In genomic region chr13:93143819-93144283, GRCm38 (mm10) we compare ENCODE assay signal across 8 mouse cellular contexts. TPM values are rescaled to one million over a fixed set of nuclear protein-coding genes. Genes with fewer than 3 reads are reported as not detected.
A peak's percentile ranks its signal among the peaks of the same experiment; 100 is the strongest.
DNase-seq lines count a peak whose midpoint lies in the region; ATAC-seq lines count a peak whose summit lies in the region.

No protein-coding gene starts in this region.

- H3K27ac ChIP-seq in forebrain, embryonic 16.5 days (ENCODE audit: low read length): no peak overlapping the region
- H3K27ac ChIP-seq in intestine, embryonic 15.5 days: no peak overlapping the region; the same call in 1 of the 2 replicates
- H3K27ac ChIP-seq in midbrain, embryonic 16.5 days (ENCODE audit: low read length): no peak overlapping the region

- no peaks in the 10 kb centered on the region for H3K36me3 ChIP-seq in forebrain, embryonic 16.5 days (ENCODE audit: control insufficient read depth, insufficient read depth)
- no peaks in the 10 kb centered on the region for H3K36me3 ChIP-seq in intestine, embryonic 15.5 days
- 0 out of 2 replicates have a peak, but pooled peaks cover 1% of the 10 kb centered on the region for H3K36me3 ChIP-seq in midbrain, embryonic 16.5 days (ENCODE audit: control insufficient read depth, insufficient read depth, low read length)

- H3K9ac ChIP-seq in forebrain, embryonic 16.5 days (replicated peaks; ENCODE audit: low read depth, low read length): peak overlapping the region; percentile 59
- peak overlapping the region; percentile 51 for H3K9ac ChIP-seq in intestine, embryonic 15.5 days
- peak overlapping the region; percentile 72 for H3K9ac ChIP-seq in midbrain, embryonic 16.5 days (ENCODE audit: low read depth, low read length)

- peak; percentile 16 for ATAC-seq in CD4-positive, CD25-positive, alpha-beta regulatory T cell, adult 4 months
- ATAC-seq in forebrain, embryonic 16.5 days: peak; percentile 57
- ATAC-seq in intestine, embryonic 15.5 days: peak; percentile 87
- ATAC-seq in midbrain, embryonic 16.5 days: peak; percentile 33

- H3K4me2 ChIP-seq in forebrain, embryonic 16.5 days (ENCODE audit: low read length): peak overlapping the region; percentile 87
- peak overlapping the region; percentile 96 for H3K4me2 ChIP-seq in intestine, embryonic 15.5 days (replicated peaks)
- peak overlapping the region; percentile 98 for H3K4me2 ChIP-seq in midbrain, embryonic 16.5 days (ENCODE audit: low read length)

- no peaks in the 10 kb centered on the region for H3K9me3 ChIP-seq in forebrain, embryonic 16.5 days (ENCODE audit: control insufficient read depth, low read length)
- H3K9me3 ChIP-seq in intestine, embryonic 15.5 days: no peaks in the 10 kb centered on the region
- no peaks in the 10 kb centered on the region for H3K9me3 ChIP-seq in midbrain, embryonic 16.5 days (replicated peaks; ENCODE audit: control insufficient read depth, low read length, poor library complexity, severe bottlenecking)

- H3K4me1 ChIP-seq in forebrain, embryonic 16.5 days (replicated peaks; ENCODE audit: control insufficient read depth, insufficient read depth, low read length): peaks cover 14% of the 10 kb centered on the region
- H3K4me1 ChIP-seq in intestine, embryonic 15.5 days (replicated peaks): peaks cover 5% of the 10 kb centered on the region; the same call in 1 of the 2 replicates
- H3K4me1 ChIP-seq in midbrain, embryonic 16.5 days (ENCODE audit: control insufficient read depth, insufficient read depth, low read length): peaks cover 9% of the 10 kb centered on the region; the same call in 1 of the 2 replicates

- peak overlapping the region; percentile 51 for H3K4me3 ChIP-seq in forebrain, embryonic 16.5 days (replicated peaks; ENCODE audit: low read length)
- H3K4me3 ChIP-seq in intestine, embryonic 15.5 days (replicated peaks): peak overlapping the region; percentile 55
- H3K4me3 ChIP-seq in midbrain, embryonic 16.5 days (ENCODE audit: low read depth, low read length): peak overlapping the region; percentile 54

- 11% methylated on average over 11 of the region's 11 CpGs for WGBS in forebrain, embryonic 16.5 days
- WGBS in intestine, embryonic 15.5 days: 19% methylated on average over 10 of the region's 11 CpGs
- WGBS in midbrain, embryonic 16.5 days: 24% methylated on average over 10 of the region's 11 CpGs

- peak; percentile 3 for DNase-seq in embryo, embryonic 11 days
- DNase-seq in embryo, embryonic 9.5 days (ENCODE audit: extremely low spot score): no peak
- no peak for DNase-seq in adrenal gland, adult (ENCODE audit: inconsistent age in 2 of 2, low spot score in 1 of 2)
- no peak for DNase-seq in adrenal gland, adult 18-20 months (ENCODE audit: low spot score in 2 of 2)

- H3K27me3 ChIP-seq in forebrain, embryonic 16.5 days (replicated peaks; ENCODE audit: control insufficient read depth, insufficient read depth, low read length): no peaks in the 10 kb centered on the region
- H3K27me3 ChIP-seq in intestine, embryonic 15.5 days (replicated peaks): no peaks in the 10 kb centered on the region
- no peaks in the 10 kb centered on the region for H3K27me3 ChIP-seq in midbrain, embryonic 16.5 days (ENCODE audit: control insufficient read depth, insufficient read depth, low read depth, low read length)

RNA-seq across cellular contexts. Expression of gene Cmya5, which starts 0.7 kb away (rescaled TPM):
- polyA plus RNA-seq in CD4-positive, CD25-positive, alpha-beta regulatory T cell, adult 4 months (2017; shearing (Covaris generic)): under 1 TPM; 0.39 to 0.52 TPM
- polyA plus RNA-seq in forebrain, embryonic 16.5 days (2015; fragmentation: Nextera tagmentation; extraction: Ambion mirVana): 0.19 and 0.20 TPM in 2 replicates
- 0.04 and 0.08 TPM in 2 replicates for polyA plus RNA-seq in intestine, embryonic 15.5 days (2015; fragmentation: Nextera tagmentation; extraction: Ambion mirVana)
- polyA plus RNA-seq in midbrain, embryonic 16.5 days (2015; fragmentation: Nextera tagmentation; extraction: Ambion mirVana): 0.07 and 0.15 TPM in 2 replicates
- total RNA-seq in adrenal gland, adult 18-20 months (2021): under 1 TPM; 0.20 to 0.99 TPM

RNA-seq across cellular contexts. Expression of gene Tent2, which starts 48.3 kb away (rescaled TPM):
- 10 to 100 TPM; 10.5 to 19.5 TPM for polyA plus RNA-seq in CD4-positive, CD25-positive, alpha-beta regulatory T cell, adult 4 months (2017; shearing (Covaris generic))
- 47.2 and 49.7 TPM in 2 replicates for polyA plus RNA-seq in forebrain, embryonic 16.5 days (2015; fragmentation: Nextera tagmentation; extraction: Ambion mirVana)
- polyA plus RNA-seq in intestine, embryonic 15.5 days (2015; fragmentation: Nextera tagmentation; extraction: Ambion mirVana): 55.7 and 60.1 TPM in 2 replicates
- polyA plus RNA-seq in midbrain, embryonic 16.5 days (2015; fragmentation: Nextera tagmentation; extraction: Ambion mirVana): 32.9 and 39.2 TPM in 2 replicates
- total RNA-seq in adrenal gland, adult 18-20 months (2021): 10 to 100 TPM; 26.9 to 30.1 TPM

Comparison
In these comparisons a context has a peak if more than half of its experiments do, and no peak if none do; other contexts are left out.
1. ATAC-seq: peak in every context shown above with its lines; median percentile 87 in intestine, embryonic 15.5 days; 57 in forebrain, embryonic 16.5 days; 33 in midbrain, embryonic 16.5 days; 16 in CD4-positive, CD25-positive, alpha-beta regulatory T cell, adult 4 months.